Mouse (Mus musculus) lung, postnatal 0 days (tissue): ENCODE results near the gene Taar8b.
"Not testable (repeated sequence)": the region's sequence is repeated elsewhere in the genome, so short reads cannot be mapped to it uniquely, and the experiment has no call there.

Experiments used
- CTCF ChIP-seq: IDR thresholded peaks from 2 replicates; pipeline ENCODE4 v1.5.1; 2016; ENCODE audit warnings: antibody characterized with exemption, mild to moderate bottlenecking
- EP300 ChIP-seq: IDR thresholded peaks from 2 replicates; pipeline ENCODE4 v1.6.1; 2016; ENCODE audit warnings: antibody characterized with exemption, mild to moderate bottlenecking, control low read depth

DNA sequence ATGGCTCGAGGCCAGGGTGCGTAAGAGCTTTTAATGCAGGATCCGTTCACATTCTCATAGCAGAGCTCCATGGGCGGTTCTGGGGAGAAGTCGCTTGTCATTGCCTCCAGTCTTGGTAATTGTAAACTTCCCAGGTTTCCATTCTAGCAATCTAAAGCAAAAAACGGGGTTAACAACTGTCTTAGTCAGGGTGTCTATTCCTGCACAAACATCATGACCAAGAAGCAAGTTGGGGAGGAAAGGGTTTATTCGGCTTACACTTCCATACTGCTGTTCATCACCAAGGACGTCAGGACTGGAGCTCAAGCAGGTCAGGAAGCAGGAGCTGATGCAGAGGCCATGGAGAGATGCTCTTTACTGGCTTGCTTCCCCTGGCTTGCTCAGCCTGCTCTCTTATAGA, 17.3 kb upstream of the Taar8b start, which contains the start of gene Taar9:
- not testable (repeated sequence) for TF ChIP-seq EP300, CTCF
